Mouse (Mus musculus) limb, embryonic 15.5 days (tissue): ENCODE results near the gene Cracr2b. TPM values are rescaled to one million over a fixed set of nuclear protein-coding genes. Genes with fewer than 3 reads are reported as not detected.
A peak's percentile ranks its signal among the peaks of the same experiment; 100 is the strongest.

Source experiments
- ATAC-seq: fragments of 200-750 bp; cut with Nextera tagmentation; 2 replicates; pipeline ENCODE4 v1.8.0; 2017; ENCODE audit warnings: low read depth, moderate TSS enrichment; ENCODE audit not compliant: insufficient number of reproducible peaks, low FRiP score, low TSS enrichment
- H3K27ac ChIP-seq: fragments of 300-500 bp; sonication (generic); 2 replicates; pipeline ENCODE4 v1.5.1; 2015; ENCODE audit warnings: moderate library complexity, mild to moderate bottlenecking, inconsistent platforms
- H3K27me3 ChIP-seq: fragments of 300-500 bp; sonication (generic); 2 replicates; pipeline ENCODE4 v1.6.1; 2015; ENCODE audit warnings: inconsistent platforms
- H3K36me3 ChIP-seq: fragments of 300-500 bp; sonication (generic); 2 replicates; pipeline ENCODE4 v1.6.1; 2015; ENCODE audit warnings: inconsistent platforms
- H3K4me1 ChIP-seq: fragments of 300-500 bp; sonication (generic); 2 replicates; pipeline ENCODE4 v1.6.1; 2015; ENCODE audit warnings: inconsistent platforms
- H3K4me2 ChIP-seq: fragments of 300-500 bp; sonication (generic); 2 replicates; pipeline ENCODE4 v1.6.1; 2015; ENCODE audit warnings: mild to moderate bottlenecking, inconsistent platforms
- H3K4me3 ChIP-seq: fragments of 300-500 bp; sonication (generic); 2 replicates; pipeline ENCODE4 v1.5.1; 2015; ENCODE audit warnings: mild to moderate bottlenecking, inconsistent platforms
- H3K9ac ChIP-seq: fragments of 300-500 bp; sonication (generic); 2 replicates; pipeline ENCODE4 v1.6.1; 2015; ENCODE audit warnings: inconsistent platforms
- H3K9me3 ChIP-seq: fragments of 300-500 bp; sonication (generic); 2 replicates; pipeline ENCODE4 v1.6.1; 2016; ENCODE audit warnings: inconsistent platforms
- WGBS: fragments of 180-500 bp; shearing (Covaris S2); methylation state at CpG from one replicate; pipeline ENCODE4 v1.1.7; 2015; 5-methylcytosine and 5-hydroxymethylcytosine counted together
- polyA plus RNA-seq: library from polyadenylated mRNA; unstranded; fragments of >200 nt; fragmentation: Nextera tagmentation; extraction: Ambion mirVana; gene quantifications from 2 replicates; pipeline ENCODE4 v1.2.1, GENCODE M21; 2015

Cracr2b gene
- polyA plus RNA-seq, 1 experiment from 2014 or later = 16.4 TPM

GRCm38 (mm10) chr7:141510196-141510595 lies 49.3 kb downstream of the Cracr2b start:
- ATAC-seq = no peak
- H3K36me3 ChIP-seq = peaks cover 26% of the 10 kb centered on the region
- H3K9ac ChIP-seq = no peak overlapping the region
- no peaks in the 10 kb centered on the region for H3K4me1 ChIP-seq
- no peaks in the 10 kb centered on the region for H3K9me3 ChIP-seq
- no peaks in the 10 kb centered on the region for H3K27me3 ChIP-seq
- WGBS = 88% methylated on average over 5 of the region's 5 CpGs
- H3K27ac ChIP-seq = 0 out of 2 replicates have a peak overlapping the region, but pooled peaks have one; percentile 3
- no peak overlapping the region for H3K4me3 ChIP-seq
- H3K4me2 ChIP-seq = no peak overlapping the region

DNA sequence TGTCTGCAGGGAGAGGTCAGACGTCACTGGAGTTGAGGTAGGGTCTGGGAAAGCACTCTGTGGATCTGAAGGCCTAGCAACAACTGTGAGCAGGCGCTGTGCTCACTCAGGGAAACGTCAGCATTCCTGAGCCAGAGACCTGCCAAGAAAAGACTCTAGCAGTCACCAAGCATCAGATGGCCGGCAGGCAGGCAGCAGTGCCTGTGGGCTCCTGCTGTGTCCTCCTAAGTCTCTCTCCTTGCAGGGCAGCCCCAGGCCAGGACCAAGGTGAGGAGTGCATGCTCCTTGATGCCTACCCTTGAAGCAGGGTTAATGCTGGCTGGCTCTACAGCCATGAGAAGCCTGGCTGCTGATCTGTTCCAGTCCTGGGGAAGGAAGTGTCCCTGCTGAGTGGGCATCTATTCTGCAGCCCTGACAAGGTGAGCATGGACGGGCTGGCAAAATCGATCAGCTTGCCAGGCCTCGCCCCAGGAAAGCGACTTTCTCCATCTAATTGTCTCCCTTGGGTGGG lies 49.8 kb downstream of the Cracr2b start:
- Histone ChIP-seq H3K4me2 (no peak overlapping the region), H3K9me3 (no peaks in the 10 kb centered on the region), H3K36me3 (peaks cover 29% of the 10 kb centered on the region), H3K4me3 (no peak overlapping the region), H3K27me3 (no peaks in the 10 kb centered on the region), H3K27ac (0 out of 2 replicates have a peak overlapping the region, but pooled peaks have one; percentile 3), H3K4me1 (no peaks in the 10 kb centered on the region), H3K9ac (no peak overlapping the region)
- 68% methylated on average over 8 of the region's 8 CpGs for WGBS
- no peak for ATAC-seq

Other genes starting within 250 kb of the Cracr2b start
- gene Lmntd2, start 247.0 kb upstream of the Cracr2b start, polyA plus RNA-seq = 1.7 and 2.2 TPM in 2 replicates
- gene Rassf7, start 245.2 kb upstream of the Cracr2b start, polyA plus RNA-seq = 56.1 and 58.6 TPM in 2 replicates
- 64.3 and 68.9 TPM in 2 replicates for gene Phrf1, start 232.3 kb upstream of the Cracr2b start, polyA plus RNA-seq
- 3.1 and 3.4 TPM in 2 replicates for gene Irf7, start 194.6 kb upstream of the Cracr2b start, polyA plus RNA-seq
- gene Cdhr5, start 184.3 kb upstream of the Cracr2b start, polyA plus RNA-seq = 0.19 and 0.29 TPM in 2 replicates
- gene Sct, start 182.0 kb upstream of the Cracr2b start, polyA plus RNA-seq = 11.3 and 16.5 TPM in 2 replicates
- gene Drd4, start 169.1 kb upstream of the Cracr2b start, polyA plus RNA-seq = 1.5 TPM in 2 replicates
- gene Deaf1, start 133.4 kb upstream of the Cracr2b start, polyA plus RNA-seq = 68.6 and 70.8 TPM in 2 replicates
- gene Tmem80, start 133.4 kb upstream of the Cracr2b start, polyA plus RNA-seq = 35.9 and 38.5 TPM in 2 replicates
- gene Eps8l2, start 122.2 kb upstream of the Cracr2b start, polyA plus RNA-seq = 42.7 and 43.9 TPM in 2 replicates
- 272 and 290 TPM in 2 replicates for gene Taldo1, start 68.9 kb upstream of the Cracr2b start, polyA plus RNA-seq
- 62.8 and 62.9 TPM in 2 replicates for gene Gatd1, start 47.0 kb upstream of the Cracr2b start, polyA plus RNA-seq
- 1.1 and 1.9 TPM in 2 replicates for gene Cend1, start 31.6 kb upstream of the Cracr2b start, polyA plus RNA-seq
- gene Slc25a22, start 23.2 kb upstream of the Cracr2b start, polyA plus RNA-seq = 28.8 and 29.5 TPM in 2 replicates
- 8.8 and 9.8 TPM in 2 replicates for gene Pidd1, start 17.1 kb upstream of the Cracr2b start, polyA plus RNA-seq
- gene Rplp2, start 13.7 kb upstream of the Cracr2b start, polyA plus RNA-seq = 1,100 and 1,341 TPM in 2 replicates
- 16.9 and 23.6 TPM in 2 replicates for gene Pnpla2, start 5.9 kb upstream of the Cracr2b start, polyA plus RNA-seq
- gene Cd151, start 6.3 kb downstream of the Cracr2b start, polyA plus RNA-seq = 14.2 and 20.6 TPM in 2 replicates
- 54.7 and 57.5 TPM in 2 replicates for gene Polr2l, start 14.0 kb downstream of the Cracr2b start, polyA plus RNA-seq
- 71.4 and 79.1 TPM in 2 replicates for gene Tspan4, start 14.1 kb downstream of the Cracr2b start, polyA plus RNA-seq
- gene Chid1, start 78.8 kb downstream of the Cracr2b start, polyA plus RNA-seq = 44.0 and 49.7 TPM in 2 replicates
- 84.6 and 86.3 TPM in 2 replicates for gene Ap2a2, start 101.1 kb downstream of the Cracr2b start, polyA plus RNA-seq
- gene Muc6, start 194.2 kb downstream of the Cracr2b start, polyA plus RNA-seq = 0.22 and 0.26 TPM in 2 replicates
- gene Muc2, start 229.2 kb downstream of the Cracr2b start, polyA plus RNA-seq = 0.19 and 0.26 TPM in 2 replicates